23 mouse cellular contexts compared by ENCODE assay signal in the genomic region with DNA sequence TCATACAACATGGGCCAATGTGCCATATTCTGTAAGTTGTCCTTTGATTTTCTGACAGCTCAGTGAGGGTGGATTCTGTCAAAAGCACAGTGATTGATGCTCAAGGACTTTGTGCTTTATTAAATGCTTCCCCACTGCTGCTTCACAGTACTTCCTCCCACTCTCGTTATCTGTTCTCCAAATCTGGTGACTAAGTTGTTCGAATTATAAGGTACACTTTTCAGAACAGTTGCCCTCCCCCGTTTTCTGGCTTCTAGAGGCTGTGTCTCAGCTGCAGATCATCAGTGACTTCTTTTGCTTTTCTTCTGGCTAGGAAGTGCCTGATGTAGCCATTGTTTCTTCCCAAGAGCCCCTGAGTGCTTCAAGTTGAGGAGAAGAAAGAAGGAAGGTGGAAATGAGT.
DNase-seq lines count a peak whose midpoint lies in the region; ATAC-seq and TF ChIP-seq lines count a peak whose summit lies in the region.
"Had no signal": no experiment of that assay in that cellular context is flagged by ENCODE, and none has a peak within 500 bp of the region (broad histone marks: within the 10 kb centered on the region; RNA-seq: fewer than 3 reads in every experiment).

No protein-coding gene starts in this region.

- DNase-seq in layer of hippocampus, adult 11-12 months (ENCODE audit: low spot score) = peak; percentile 31
- DNase-seq in layer of hippocampus, postnatal 25 days (ENCODE audit: extremely low spot score in 1 of 2, low spot score in 1 of 2) = no peak
- DNase-seq in right cerebral cortex, postnatal 36 days (ENCODE audit: low spot score in 2 of 2) = peak; percentile 3 to 21
- DNase-seq in right cerebral cortex, postnatal 14 days = no peak
- peak; percentile 69 for DNase-seq in layer of hippocampus, adult 9-11 months
- DNase-seq in lung, adult 2 months = no peak
- DNase-seq: adrenal gland, postnatal 10 days; cerebellum, adult 9-10 months; kidney, adult 8-10 months; kidney, postnatal 10 days; retina, postnatal 1 day; spleen, adult 18-20 months had no signal

- no peaks in the 10 kb centered on the region for H3K9me3 ChIP-seq in heart, embryonic 11.5 days (replicated peaks; ENCODE audit: control insufficient read depth, low read length)
- H3K9me3 ChIP-seq: embryonic facial prominence, embryonic 15.5 days; forebrain, embryonic 15.5 days; heart, embryonic 10.5 days; intestine, embryonic 15.5 days; midbrain, embryonic 15.5 days; neural tube, embryonic 13.5 days had no signal

- H3K4me2 ChIP-seq in heart, embryonic 11.5 days = no peak overlapping the region
- H3K4me2 ChIP-seq: embryonic facial prominence, embryonic 15.5 days; forebrain, embryonic 15.5 days; intestine, embryonic 15.5 days; midbrain, embryonic 15.5 days; neural tube, embryonic 13.5 days had no signal

- no peak for ATAC-seq in heart, embryonic 11.5 days (replicated peaks; ENCODE audit: insufficient number of reproducible peaks, low FRiP score, low TSS enrichment)
- ATAC-seq: forebrain, embryonic 15.5 days; hindbrain, embryonic 16.5 days; intestine, embryonic 15.5 days; lung, postnatal 0 days; midbrain, embryonic 15.5 days had no signal

- TF ChIP-seq CTCF in lung, adult 2 months (IDR thresholded peaks at IDR 0.05; ENCODE audit: insufficient read depth, low read length) = no peak

- H3K27me3 ChIP-seq in heart, embryonic 11.5 days (ENCODE audit: control insufficient read depth, insufficient read depth, low read length) = no peaks in the 10 kb centered on the region
- H3K27me3 ChIP-seq: embryonic facial prominence, embryonic 15.5 days; forebrain, embryonic 15.5 days; intestine, embryonic 15.5 days; midbrain, embryonic 15.5 days; neural tube, embryonic 13.5 days had no signal

- TF ChIP-seq POLR2A in lung, adult 2 months (IDR thresholded peaks at IDR 0.05; ENCODE audit: borderline replicate concordance, extremely low read depth, low read depth, low read length) = no peak

- H3K4me3 ChIP-seq in heart, embryonic 11.5 days (ENCODE audit: low read depth, low read length) = no peak overlapping the region
- no peak overlapping the region for H3K4me3 ChIP-seq in lung, adult 2 months (replicated peaks; ENCODE audit: extremely low read depth, low read depth, low read length)
- H3K4me3 ChIP-seq: embryonic facial prominence, embryonic 15.5 days; forebrain, embryonic 15.5 days; heart, embryonic 10.5 days; intestine, embryonic 15.5 days; midbrain, embryonic 15.5 days; myocyte; neural tube, embryonic 13.5 days had no signal

- no peak overlapping the region for H3K27ac ChIP-seq in heart, embryonic 11.5 days (ENCODE audit: low read depth, low read length)
- H3K27ac ChIP-seq: embryonic facial prominence, embryonic 15.5 days; forebrain, embryonic 15.5 days; heart, embryonic 10.5 days; intestine, embryonic 15.5 days; macrophage; midbrain, embryonic 15.5 days; neural tube, embryonic 13.5 days had no signal

- H3K36me3 ChIP-seq in heart, embryonic 11.5 days (ENCODE audit: control insufficient read depth, insufficient read depth, low read length) = no peaks in the 10 kb centered on the region
- H3K36me3 ChIP-seq: embryonic facial prominence, embryonic 15.5 days; forebrain, embryonic 15.5 days; heart, embryonic 10.5 days; intestine, embryonic 15.5 days; midbrain, embryonic 15.5 days; neural tube, embryonic 13.5 days had no signal

- WGBS in heart, embryonic 11.5 days (ENCODE audit: insufficient replicate concordance) = 69% methylated on average over 3 of the region's 3 CpGs
- WGBS in lung, adult 2 months = 50% methylated on average over 3 of the region's 3 CpGs

- no peaks in the 10 kb centered on the region for H3K4me1 ChIP-seq in heart, embryonic 11.5 days (ENCODE audit: control insufficient read depth, insufficient read depth, low read length)
- no peaks in the 10 kb centered on the region for H3K4me1 ChIP-seq in lung, adult 2 months (ENCODE audit: control insufficient read depth, insufficient read depth, low read length)
- H3K4me1 ChIP-seq: embryonic facial prominence, embryonic 15.5 days; heart, embryonic 10.5 days; intestine, embryonic 15.5 days; neural tube, embryonic 13.5 days had no signal

- H3K9ac ChIP-seq in heart, embryonic 11.5 days (ENCODE audit: low read depth, low read length) = no peak overlapping the region
- H3K9ac ChIP-seq: embryonic facial prominence, embryonic 15.5 days; forebrain, embryonic 15.5 days; intestine, embryonic 15.5 days; midbrain, embryonic 15.5 days; neural tube, embryonic 13.5 days had no signal

Comparison
In these comparisons a context has a peak if more than half of its experiments do, and no peak if none do; other contexts are left out.
1. DNase-seq: peak in layer of hippocampus, adult 11-12 months (single experiment), right cerebral cortex, postnatal 36 days (2 of 2) and layer of hippocampus, adult 9-11 months (single experiment); none in layer of hippocampus, postnatal 25 days (0 of 2), right cerebral cortex, postnatal 14 days (single experiment) and lung, adult 2 months (single experiment).